Comparison of ENCODE assay signal across 20 mouse cellular contexts in the genomic region with DNA sequence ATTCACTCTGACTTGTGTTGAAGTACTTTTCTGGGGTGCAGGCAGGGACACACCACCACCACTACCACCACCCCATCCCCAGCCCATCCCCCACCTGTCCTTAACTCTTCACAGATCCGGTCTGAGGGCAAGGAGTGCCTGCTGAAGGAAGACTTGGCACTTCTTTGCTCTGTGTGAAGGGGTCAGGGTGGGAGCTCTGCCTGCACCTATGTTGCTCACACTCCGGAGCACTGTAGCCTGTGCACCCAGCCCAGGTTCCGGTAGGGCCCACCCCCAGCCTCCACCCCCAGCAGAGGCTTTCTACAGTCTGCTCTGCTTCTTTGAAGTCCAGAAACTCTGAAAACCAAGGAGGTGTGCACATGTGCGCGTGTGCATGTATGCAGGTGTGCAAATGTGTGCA. TPM values are rescaled to one million over a fixed set of nuclear protein-coding genes. Genes with fewer than 3 reads are reported as not detected.
A peak's percentile ranks its signal among the peaks of the same experiment; 100 is the strongest.
DNase-seq lines count a peak whose midpoint lies in the region; ATAC-seq and TF ChIP-seq lines count a peak whose summit lies in the region.
"Had no signal": no experiment of that assay in that cellular context is flagged by ENCODE, and none has a peak within 500 bp of the region (broad histone marks: within the 10 kb centered on the region; RNA-seq: fewer than 3 reads in every experiment).

No protein-coding gene starts in this region.

- no peak overlapping the region for H3K9ac ChIP-seq in lung, embryonic 15.5 days
- H3K9ac ChIP-seq in lung, postnatal 0 days (replicated peaks; ENCODE audit: low read depth), result no peak overlapping the region
- 0 out of 2 replicates have a peak overlapping the region, but pooled peaks have one; percentile 25 for H3K9ac ChIP-seq in limb, embryonic 13.5 days
- H3K9ac ChIP-seq: hindbrain, embryonic 12.5 days; neural tube, embryonic 13.5 days had no signal

- no peak overlapping the region for H3K4me3 ChIP-seq in lung, embryonic 15.5 days
- no peak overlapping the region for H3K4me3 ChIP-seq in lung, postnatal 0 days (ENCODE audit: low read depth, low read length)
- H3K4me3 ChIP-seq in limb, embryonic 13.5 days, result no peak overlapping the region
- H3K4me3 ChIP-seq: gastrocnemius, adult 2 months; hindbrain, embryonic 12.5 days; neural tube, embryonic 13.5 days had no signal

- DNase-seq in heart, adult 11 months, result peak; percentile 57
- no peak for DNase-seq in heart, adult 8-10 months (ENCODE audit: low spot score)
- DNase-seq in lung, postnatal 0 days (ENCODE audit: low spot score), result no peak
- peak; percentile 25 for DNase-seq in ES-CJ7 (ENCODE audit: low read depth, low spot score)
- no peak for DNase-seq in embryo, embryonic 9.5 days (ENCODE audit: extremely low spot score)
- no peak for DNase-seq in cerebellum, postnatal 36 days
- DNase-seq: adrenal gland, postnatal 25 days; cerebellum, adult 11-12 months; cerebellum, postnatal 25 days; gastrocnemius, adult 2 months; liver; lung, postnatal 36 days had no signal

- peaks cover 37% of the 10 kb centered on the region for H3K4me1 ChIP-seq in lung, embryonic 15.5 days
- peaks cover 14% of the 10 kb centered on the region for H3K4me1 ChIP-seq in lung, postnatal 0 days (ENCODE audit: insufficient read depth, low read depth, low read length)
- peaks cover 51% of the 10 kb centered on the region for H3K4me1 ChIP-seq in limb, embryonic 13.5 days

- H3K9me3 ChIP-seq in lung, embryonic 15.5 days, result no peaks in the 10 kb centered on the region; the same call in 1 of the 2 replicates
- H3K9me3 ChIP-seq in lung, postnatal 0 days (ENCODE audit: low read length), result no peaks in the 10 kb centered on the region; the same call in 1 of the 2 replicates
- peaks cover 2% of the 10 kb centered on the region; the same call in 1 of the 2 replicates for H3K9me3 ChIP-seq in limb, embryonic 13.5 days
- H3K9me3 ChIP-seq: G1E; hindbrain, embryonic 12.5 days had no signal

- TF ChIP-seq CTCF in lung, postnatal 0 days (IDR thresholded peaks at IDR 0.05), result no peak

- 47% methylated on average over 5 of the region's 5 CpGs for WGBS in lung, embryonic 15.5 days
- 46% methylated on average over 5 of the region's 5 CpGs for WGBS in lung, postnatal 0 days
- WGBS in limb, embryonic 13.5 days, result 46% methylated on average over 5 of the region's 5 CpGs

- ATAC-seq in lung, embryonic 15.5 days (ENCODE audit: borderline replicate concordance, extremely low read depth, low FRiP score, low TSS enrichment), result no peak
- no peak for ATAC-seq in lung, postnatal 0 days
- no peak for ATAC-seq in limb, embryonic 13.5 days (ENCODE audit: low FRiP score, low read depth)
- ATAC-seq: intestine, embryonic 16.5 days had no signal

- no peak overlapping the region for H3K27ac ChIP-seq in lung, embryonic 15.5 days
- H3K27ac ChIP-seq in lung, postnatal 0 days (ENCODE audit: low read length), result no peak overlapping the region
- H3K27ac ChIP-seq in limb, embryonic 13.5 days, result 0 out of 2 replicates have a peak overlapping the region, but pooled peaks have one; percentile 39
- H3K27ac ChIP-seq: gastrocnemius, adult 2 months; hindbrain, embryonic 12.5 days; neural tube, embryonic 13.5 days had no signal

- 0 out of 2 replicates have a peak, but pooled peaks cover 3% of the 10 kb centered on the region for H3K27me3 ChIP-seq in lung, embryonic 15.5 days
- H3K27me3 ChIP-seq in lung, postnatal 0 days (replicated peaks; ENCODE audit: insufficient read depth, low read length), result no peaks in the 10 kb centered on the region
- H3K27me3 ChIP-seq in limb, embryonic 13.5 days, result no peaks in the 10 kb centered on the region

- H3K36me3 ChIP-seq in lung, embryonic 15.5 days, result no peaks in the 10 kb centered on the region
- no peaks in the 10 kb centered on the region for H3K36me3 ChIP-seq in lung, postnatal 0 days (ENCODE audit: insufficient read depth, low read length)
- H3K36me3 ChIP-seq in limb, embryonic 13.5 days, result no peaks in the 10 kb centered on the region
- H3K36me3 ChIP-seq: G1E; hindbrain, embryonic 12.5 days; neural tube, embryonic 13.5 days had no signal

- no peak for TF ChIP-seq EP300 in lung, postnatal 0 days (IDR thresholded peaks at IDR 0.05)

- H3K4me2 ChIP-seq in lung, embryonic 15.5 days, result peak overlapping the region; percentile 19; the same call in 1 of the 2 replicates
- H3K4me2 ChIP-seq in lung, postnatal 0 days (replicated peaks; ENCODE audit: low read depth, low read length), result no peak overlapping the region
- peak overlapping the region; percentile 36 for H3K4me2 ChIP-seq in limb, embryonic 13.5 days (replicated peaks)
- H3K4me2 ChIP-seq: hindbrain, embryonic 12.5 days; midbrain, embryonic 11.5 days; neural tube, embryonic 13.5 days had no signal

RNA-seq across cellular contexts. Expression of gene Atoh8, which starts 44.8 kb away (rescaled TPM):
- 10 to 100 TPM in 2 of 4 experiments, 1 to 10 TPM in 2; 9.6 to 10.9 (median 10.1) TPM for total RNA-seq in heart, adult 8-10 months (2022)
- 25.4 and 27.8 TPM in 2 replicates for polyA plus RNA-seq in lung, embryonic 15.5 days (2015; fragmentation: Nextera tagmentation; extraction: Ambion mirVana)
- 17.3 and 20.6 TPM in 2 replicates for polyA plus RNA-seq in lung, postnatal 0 days (2015; fragmentation: Nextera tagmentation; extraction: Ambion mirVana)
- polyA plus RNA-seq in limb, embryonic 13.5 days (2015; fragmentation: Nextera tagmentation; extraction: Ambion mirVana), result 31.5 and 32.3 TPM in 2 replicates
- total RNA-seq: G1E had no signal
- polyA plus RNA-seq: CD4-positive, CD25-positive, alpha-beta regulatory T cell, adult 4 months had no signal

Comparison
In these comparisons a context has a peak if more than half of its experiments do, and no peak if none do; other contexts are left out.
1. DNase-seq: peak in heart, adult 11 months (single experiment) and ES-CJ7 (single experiment); none in heart, adult 8-10 months (single experiment), lung, postnatal 0 days (single experiment), embryo, embryonic 9.5 days (single experiment) and cerebellum, postnatal 36 days (0 of 2).